Mouse (Mus musculus) ES-Bruce4 (cell line): Measurements from ENCODE around the gene Clps.

Experiments
- CTCF ChIP-seq: IDR thresholded peaks from one replicate; pipeline ENCODE4 v1.8.1; 2011; ENCODE audit warnings: low read depth, low read length
- EP300 ChIP-seq: IDR thresholded peaks from 2 replicates; pipeline ENCODE4 v1.6.1; 2011; ENCODE audit warnings: low read depth, low read length; ENCODE audit not compliant: insufficient read depth
- POLR2A ChIP-seq: IDR thresholded peaks from one replicate; pipeline ENCODE4 v1.8.1; 2011; ENCODE audit warnings: low read length; ENCODE audit not compliant: insufficient read depth

- TF ChIP-seq POLR2A, result no peak
- no peak for TF ChIP-seq EP300
- peak; percentile 15 for TF ChIP-seq CTCF
These were observed 43.7 kb downstream of the Clps start for GRCm38 (mm10) chr17:28516881-28517280.
